Mouse (Mus musculus) brain, embryonic 14.5 days (tissue): ENCODE results near the gene Prpf38b. TPM values are rescaled to one million over a fixed set of nuclear protein-coding genes. Genes with fewer than 3 reads are reported as not detected.
"Not testable (repeated sequence)": the region's sequence is repeated elsewhere in the genome, so short reads cannot be mapped to it uniquely, and the experiment has no call there.

ENCODE experiments used
- DNase-seq: peaks from one replicate; pipeline ENCODE4 v3.0.0-alpha.2; 2011; ENCODE audit warnings: low read depth
- CTCF ChIP-seq: fragments of 200-500 bp; IDR thresholded peaks from 2 replicates; pipeline ENCODE4 v1.5.1; 2012; ENCODE audit warnings: inconsistent platforms, mild to moderate bottlenecking, moderate library complexity, borderline replicate concordance; ENCODE audit not compliant: insufficient read depth, insufficient read length; ENCODE audit errors: extremely low read depth
- POLR2A ChIP-seq: fragments of 200-500 bp; IDR thresholded peaks from 2 replicates; pipeline ENCODE4 v1.6.1; 2012; ENCODE audit warnings: mild to moderate bottlenecking, inconsistent platforms, borderline replicate concordance; ENCODE audit not compliant: poor library complexity, insufficient read depth, insufficient read length, severe bottlenecking; ENCODE audit errors: extremely low read depth
- polyA plus RNA-seq: library from polyadenylated mRNA; depleted of rRNA; stranded (reverse); fragments of >200 nt; gene quantifications from 2 replicates; pipeline ENCODE4 v1.2.3, GENCODE M21; 2012

Gene Prpf38b
- polyA plus RNA-seq, 1 experiment = 78.4 TPM

GRCm38 (mm10) chr3:108892914-108893313, 18.6 kb downstream of the Prpf38b start:
- no peak for DNase-seq
- TF ChIP-seq CTCF = no peak

- TF ChIP-seq CTCF = no peak
- no peak for TF ChIP-seq POLR2A
- no peak for DNase-seq
These were observed 19.4 kb downstream of the Prpf38b start for GRCm38 (mm10) chr3:108892080-108892479.

- TF ChIP-seq POLR2A (no peak), CTCF (no peak)
- no peak for DNase-seq
These were observed 21.6 kb downstream of the Prpf38b start, which contains the start of gene Fndc7 for GRCm38 (mm10) chr3:108889908-108890307. Gene Fndc7 (minus strand): TSS chr3:108890008.

DNA sequence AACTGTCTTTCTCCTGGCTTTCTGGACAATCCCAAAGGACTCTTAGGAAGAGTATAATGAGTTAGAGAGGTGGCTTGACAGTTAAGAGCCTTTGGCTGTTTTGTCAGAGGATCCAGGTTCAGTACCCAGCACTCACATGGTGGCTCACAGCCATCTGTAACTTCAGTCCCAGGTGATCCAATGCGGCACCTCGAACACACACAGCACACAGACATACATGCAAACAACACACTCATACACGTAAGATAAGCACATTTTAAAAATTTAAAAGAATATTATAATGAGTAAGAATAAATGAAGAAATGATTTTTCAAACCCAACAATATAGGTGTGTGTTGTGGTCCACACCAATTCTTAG, 23.9 kb downstream of the Prpf38b start:
- DNase-seq = no peak
- no peak for TF ChIP-seq CTCF
- TF ChIP-seq POLR2A = no peak

GRCm38 (mm10) chr3:108886934-108887617, 24.5 kb downstream of the Prpf38b start:
- TF ChIP-seq CTCF (no peak), POLR2A (no peak)

DNA sequence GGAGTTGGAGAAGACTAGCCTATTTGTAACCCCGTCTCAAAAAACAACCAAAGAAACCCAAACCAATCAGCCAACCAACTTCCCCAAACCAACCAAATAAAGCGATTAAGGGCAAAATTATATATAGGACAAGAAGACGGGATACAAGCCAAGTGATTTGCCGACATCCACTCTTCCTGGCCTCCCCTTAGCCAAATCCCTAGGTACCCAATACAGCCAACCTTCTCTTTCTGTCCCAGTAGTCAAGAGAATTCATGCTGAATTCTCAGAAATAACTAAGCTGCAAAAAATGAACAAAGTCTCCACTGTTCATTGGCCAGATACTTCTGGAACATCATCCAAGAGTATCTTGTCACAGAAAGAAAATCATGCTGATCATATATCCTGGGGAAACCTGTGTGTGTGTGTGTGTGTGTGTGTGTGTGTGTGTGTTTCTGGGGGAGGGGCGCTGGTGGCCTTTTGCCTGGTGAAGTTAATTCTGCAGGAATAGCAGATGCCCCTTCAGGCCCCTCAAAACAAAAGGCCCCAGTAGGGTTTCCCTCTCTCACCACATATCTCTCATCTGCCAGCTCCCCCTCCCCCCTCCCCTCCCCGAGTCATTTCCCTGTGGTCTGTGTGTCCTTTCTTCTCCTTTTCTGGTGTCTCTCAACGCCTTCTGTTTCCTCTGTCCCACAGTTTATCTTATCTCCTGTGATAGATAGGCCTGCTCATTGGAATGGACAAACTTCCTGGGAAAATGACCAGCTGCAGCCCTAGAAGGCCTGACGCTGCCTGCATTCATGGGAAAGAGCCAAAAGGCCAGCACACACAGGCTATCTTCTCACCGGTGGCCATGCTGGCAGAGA, 25.6 kb downstream of the Prpf38b start:
- DNase-seq = peak; percentile 29
- TF ChIP-seq CTCF (no peak), POLR2A (no peak)

More at GRCm38 (mm10) chr3:108886934-108887617, 24.5 kb downstream of the Prpf38b start:
- DNase-seq = peak; percentile 15

- DNase-seq = peak; percentile 58
- no peak for TF ChIP-seq POLR2A
- no peak for TF ChIP-seq CTCF
These were observed 26.7 kb downstream of the Prpf38b start for GRCm38 (mm10) chr3:108884706-108885289.

DNA sequence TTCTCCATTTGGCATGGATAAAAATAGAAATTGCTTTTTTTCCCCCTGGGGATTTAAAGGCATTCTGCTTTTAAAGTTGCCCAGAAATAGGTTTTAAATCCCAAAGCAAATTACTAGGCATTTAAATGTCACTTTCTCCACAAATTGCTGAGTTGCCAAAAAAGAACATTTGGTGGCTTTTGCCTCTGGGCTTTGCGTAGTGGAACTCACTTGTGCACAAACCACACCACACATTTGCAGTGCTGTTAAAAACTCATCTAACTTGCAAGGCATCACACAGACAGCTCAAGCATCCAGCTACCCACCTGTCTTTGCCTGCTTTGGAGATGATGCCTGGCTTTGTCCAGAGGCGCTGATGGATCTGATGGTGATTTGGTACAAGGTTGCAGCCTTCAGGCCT, 28.5 kb downstream of the Prpf38b start:
- TF ChIP-seq CTCF = no peak
- no peak for TF ChIP-seq POLR2A
- DNase-seq = peak; percentile 12

- not testable (repeated sequence) for DNase-seq
These were observed 29.7 kb downstream of the Prpf38b start for GRCm38 (mm10) chr3:108881873-108882272.

- no peak for TF ChIP-seq CTCF
- no peak for TF ChIP-seq POLR2A
- no peak for DNase-seq
These were observed 30.7 kb downstream of the Prpf38b start for GRCm38 (mm10) chr3:108880544-108881507.

DNA sequence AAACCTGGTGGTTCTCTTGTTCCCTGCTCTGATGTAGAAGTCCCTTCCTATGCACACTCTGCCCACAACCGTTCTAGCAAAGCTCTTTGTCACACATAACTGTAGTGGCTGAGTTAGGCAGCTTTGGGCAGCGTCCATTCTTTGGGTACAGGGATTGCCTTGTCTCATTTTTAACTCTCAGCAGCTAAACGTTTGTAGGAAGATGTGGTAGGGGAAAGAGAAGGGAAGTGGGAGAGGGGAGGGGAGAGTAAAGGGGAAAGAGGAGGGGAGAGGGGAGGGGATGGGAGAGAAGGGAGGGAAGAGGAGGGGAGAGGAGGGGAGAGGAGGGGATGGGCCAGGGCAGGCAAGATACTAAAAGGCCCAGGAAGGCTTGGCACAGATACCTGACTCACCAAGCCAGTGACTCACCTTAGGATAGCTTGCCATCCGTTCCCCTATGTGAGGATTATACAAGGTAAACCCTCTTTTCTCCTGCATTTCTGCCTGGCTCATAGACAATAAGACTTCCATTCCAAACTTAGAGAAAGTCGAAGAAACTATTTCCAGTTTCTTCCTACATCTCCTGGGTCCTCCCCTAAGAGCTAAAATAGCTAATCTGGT, 31.6 kb downstream of the Prpf38b start:
- DNase-seq = no peak
- no peak for TF ChIP-seq POLR2A
- TF ChIP-seq CTCF = no peak

GRCm38 (mm10) chr3:108879129-108879528, 32.4 kb downstream of the Prpf38b start:
- TF ChIP-seq POLR2A (no peak), CTCF (no peak)
- peak; percentile 74 for DNase-seq
